Mouse (Mus musculus): ENCODE data around the gene Snrpa1. TPM values are rescaled to one million over a fixed set of nuclear protein-coding genes. Genes with fewer than 3 reads are reported as not detected.

The Snrpa1 gene
- polyA plus RNA-seq, 1 experiment from 2014 or later = 143 TPM

GRCm38 (mm10) chr7:66091553-66091952 is 32.8 kb downstream of the Snrpa1 start:
- Histone ChIP-seq H3K36me3 (ENCODE audit: control insufficient read depth, insufficient read depth, low read length) (peaks cover 13% of the 10 kb centered on the region; the same call in 1 of the 2 replicates), H3K4me2 (ENCODE audit: low read depth, low read length) (no peak overlapping the region), H3K9me3 (replicated peaks; ENCODE audit: control insufficient read depth, low read length) (no peaks in the 10 kb centered on the region), H3K9ac (ENCODE audit: low read length) (no peak overlapping the region), H3K4me1 (ENCODE audit: control insufficient read depth, insufficient read depth, low read length) (no peaks in the 10 kb centered on the region), H3K4me3 (replicated peaks; ENCODE audit: low read length) (no peak overlapping the region), H3K27me3 (ENCODE audit: control insufficient read depth, insufficient read depth, low read length) (no peaks in the 10 kb centered on the region), H3K27ac (ENCODE audit: low read length) (no peak overlapping the region)
- WGBS = 85% methylated on average over 7 of the region's 7 CpGs
- no peak for ATAC-seq (ENCODE audit: insufficient read depth, low FRiP score)

DNA sequence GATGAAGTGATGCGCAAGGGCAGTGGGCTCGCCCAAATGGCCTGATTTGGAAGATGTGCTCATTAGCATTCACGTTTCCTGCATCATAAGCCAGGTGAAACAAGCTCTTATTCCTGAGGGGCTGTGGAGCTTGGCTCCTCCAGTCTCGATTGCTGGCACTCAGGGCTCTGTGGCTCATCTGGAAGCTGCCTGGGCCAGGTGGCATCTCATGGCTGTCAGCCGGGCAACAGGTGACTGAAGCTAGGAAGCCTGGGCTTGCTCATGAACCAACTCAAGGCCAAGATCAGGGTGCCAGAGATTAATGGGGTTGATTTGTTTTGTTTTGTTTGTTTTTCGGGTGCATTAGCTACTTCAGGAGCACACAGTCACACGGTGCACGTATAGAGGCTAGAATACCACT is 33.9 kb downstream of the Snrpa1 start:
- H3K4me1 ChIP-seq (ENCODE audit: control insufficient read depth, insufficient read depth, low read length) = no peaks in the 10 kb centered on the region
- WGBS = 85% methylated on average over 8 of the region's 8 CpGs
- H3K36me3 ChIP-seq (ENCODE audit: control insufficient read depth, insufficient read depth, low read length) = peaks cover 13% of the 10 kb centered on the region; the same call in 1 of the 2 replicates
- H3K9ac ChIP-seq (ENCODE audit: low read length) = no peak overlapping the region
- H3K4me3 ChIP-seq (replicated peaks; ENCODE audit: low read length) = no peak overlapping the region
- H3K9me3 ChIP-seq (replicated peaks; ENCODE audit: control insufficient read depth, low read length) = no peaks in the 10 kb centered on the region
- no peak overlapping the region for H3K4me2 ChIP-seq (ENCODE audit: low read depth, low read length)
- no peak overlapping the region for H3K27ac ChIP-seq (ENCODE audit: low read length)
- no peaks in the 10 kb centered on the region for H3K27me3 ChIP-seq (ENCODE audit: control insufficient read depth, insufficient read depth, low read length)
- ATAC-seq (ENCODE audit: insufficient read depth, low FRiP score) = 0 out of 2 replicates have a peak, but pooled peaks have one; percentile 17

DNA sequence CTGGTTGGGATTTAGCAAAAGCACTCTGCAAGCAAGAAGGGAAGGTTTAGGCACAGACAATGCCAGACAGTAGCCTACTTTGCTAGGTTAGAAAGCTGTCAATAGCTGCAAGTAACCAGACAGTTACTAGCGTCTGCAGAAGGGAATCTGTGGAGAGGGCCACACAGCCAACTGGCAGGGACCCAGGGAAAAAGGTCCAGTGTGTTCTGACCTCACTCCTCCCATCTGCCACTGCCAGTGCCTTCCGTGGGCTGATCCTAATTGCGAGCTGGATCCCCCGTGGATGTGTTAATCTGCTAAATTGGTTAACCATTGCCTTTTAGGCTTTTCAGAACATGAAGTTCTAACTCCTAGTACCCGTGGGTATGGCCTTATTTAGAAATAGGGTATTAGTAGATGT is 35.3 kb downstream of the Snrpa1 start:
- no peak for ATAC-seq (ENCODE audit: insufficient read depth, low FRiP score)
- whole genome bisulfite sequencing = 64% methylated on average over 5 of the region's 5 CpGs

DNA sequence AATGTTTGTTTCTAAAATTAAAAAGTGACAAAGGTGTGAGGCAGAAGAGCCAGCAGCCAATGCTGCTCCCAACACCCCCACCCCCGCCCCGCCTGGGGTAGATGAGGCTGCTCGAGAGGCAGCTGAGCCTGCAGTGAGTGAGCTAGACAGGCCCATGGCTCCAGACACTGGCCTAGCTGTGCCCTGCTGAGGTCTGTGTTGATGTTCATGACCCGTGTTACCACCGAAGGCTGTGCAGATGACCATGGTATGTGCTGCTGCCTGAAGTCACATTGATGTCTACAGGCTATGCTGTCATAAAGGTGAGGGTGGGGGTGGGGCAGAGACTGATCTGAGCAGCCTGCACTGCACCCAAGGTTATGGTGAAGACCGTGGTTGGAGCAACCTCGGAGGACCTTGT is 40.0 kb downstream of the Snrpa1 start:
- H3K9ac ChIP-seq (ENCODE audit: low read length) = no peak overlapping the region
- no peak overlapping the region for H3K4me3 ChIP-seq (replicated peaks; ENCODE audit: low read length)
- H3K27ac ChIP-seq (ENCODE audit: low read length) = no peak overlapping the region
- no peaks in the 10 kb centered on the region for H3K36me3 ChIP-seq (ENCODE audit: control insufficient read depth, insufficient read depth, low read length)
- no peaks in the 10 kb centered on the region for H3K4me1 ChIP-seq (ENCODE audit: control insufficient read depth, insufficient read depth, low read length)
- WGBS = 85% methylated on average over 7 of the region's 7 CpGs
- no peak overlapping the region for H3K4me2 ChIP-seq (ENCODE audit: low read depth, low read length)
- H3K9me3 ChIP-seq (replicated peaks; ENCODE audit: control insufficient read depth, low read length) = no peaks in the 10 kb centered on the region
- H3K27me3 ChIP-seq (ENCODE audit: control insufficient read depth, insufficient read depth, low read length) = no peaks in the 10 kb centered on the region
- ATAC-seq (ENCODE audit: insufficient read depth, low FRiP score) = no peak

More for the DNA sequence above, 35.3 kb downstream of the Snrpa1 start:
- Histone ChIP-seq H3K27me3 (ENCODE audit: control insufficient read depth, insufficient read depth, low read length) (no peaks in the 10 kb centered on the region), H3K27ac (ENCODE audit: low read length) (no peak overlapping the region), H3K9me3 (replicated peaks; ENCODE audit: control insufficient read depth, low read length) (no peaks in the 10 kb centered on the region), H3K4me2 (ENCODE audit: low read depth, low read length) (no peak overlapping the region), H3K4me3 (replicated peaks; ENCODE audit: low read length) (no peak overlapping the region), H3K9ac (ENCODE audit: low read length) (no peak overlapping the region), H3K36me3 (ENCODE audit: control insufficient read depth, insufficient read depth, low read length) (peaks cover 5% of the 10 kb centered on the region; the same call in 1 of the 2 replicates), H3K4me1 (ENCODE audit: control insufficient read depth, insufficient read depth, low read length) (no peaks in the 10 kb centered on the region)

DNA sequence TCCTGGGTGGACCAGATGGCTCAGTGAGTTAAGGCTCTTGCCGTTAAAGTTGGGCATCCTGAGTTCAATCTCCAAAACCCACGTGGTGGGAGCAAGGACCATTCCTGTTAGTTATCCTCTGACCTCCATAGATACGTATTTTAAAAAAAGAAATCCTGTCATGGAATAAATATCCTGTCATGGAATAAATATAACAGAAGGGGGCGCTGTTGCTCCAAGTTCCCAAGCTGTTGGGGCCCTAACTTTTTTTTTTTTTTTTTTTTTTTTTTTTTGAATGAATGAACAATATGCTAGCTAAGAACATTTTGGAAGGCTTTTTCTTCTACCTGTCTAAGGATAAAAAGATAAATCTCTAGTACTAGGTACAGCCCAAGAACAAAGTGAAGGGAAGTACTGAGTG is 43.1 kb downstream of the Snrpa1 start:
- WGBS = 4% methylated on average over 4 of the region's 4 CpGs
- Histone ChIP-seq H3K4me3 (replicated peaks; ENCODE audit: low read length) (no peak overlapping the region), H3K4me2 (ENCODE audit: low read depth, low read length) (no peak overlapping the region), H3K36me3 (ENCODE audit: control insufficient read depth, insufficient read depth, low read length) (no peaks in the 10 kb centered on the region), H3K9me3 (replicated peaks; ENCODE audit: control insufficient read depth, low read length) (no peaks in the 10 kb centered on the region), H3K27ac (ENCODE audit: low read length) (no peak overlapping the region), H3K9ac (ENCODE audit: low read length) (no peak overlapping the region), H3K4me1 (ENCODE audit: control insufficient read depth, insufficient read depth, low read length) (0 out of 2 replicates have a peak, but pooled peaks cover 2% of the 10 kb centered on the region), H3K27me3 (ENCODE audit: control insufficient read depth, insufficient read depth, low read length) (no peaks in the 10 kb centered on the region)
- no peak for ATAC-seq (ENCODE audit: insufficient read depth, low FRiP score)

DNA sequence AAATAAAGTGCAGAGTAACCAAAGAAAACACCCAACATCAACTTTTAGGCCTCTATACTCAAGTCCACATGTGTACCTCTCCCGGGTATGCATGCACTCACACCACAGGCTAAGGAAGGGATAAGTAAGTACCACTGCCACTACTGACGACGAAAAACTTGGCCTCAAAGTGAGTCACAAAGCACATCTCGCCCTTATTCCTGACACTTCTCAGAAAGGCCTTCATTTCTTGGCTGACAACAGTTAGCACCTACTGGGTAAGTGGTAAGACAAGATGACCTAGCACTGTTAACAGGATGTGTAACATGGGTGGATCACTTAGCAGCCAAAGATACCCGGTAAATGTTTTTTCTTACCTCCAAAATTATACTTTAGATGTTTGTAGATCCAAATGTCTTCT is 45.7 kb downstream of the Snrpa1 start:
- Histone ChIP-seq H3K36me3 (ENCODE audit: control insufficient read depth, insufficient read depth, low read length) (no peaks in the 10 kb centered on the region), H3K4me1 (ENCODE audit: control insufficient read depth, insufficient read depth, low read length) (0 out of 2 replicates have a peak, but pooled peaks cover 2% of the 10 kb centered on the region), H3K9me3 (replicated peaks; ENCODE audit: control insufficient read depth, low read length) (no peaks in the 10 kb centered on the region), H3K27ac (ENCODE audit: low read length) (no peak overlapping the region), H3K9ac (ENCODE audit: low read length) (no peak overlapping the region), H3K27me3 (ENCODE audit: control insufficient read depth, insufficient read depth, low read length) (no peaks in the 10 kb centered on the region), H3K4me2 (ENCODE audit: low read depth, low read length) (no peak overlapping the region), H3K4me3 (replicated peaks; ENCODE audit: low read length) (no peak overlapping the region)
- 91% methylated on average over 5 of the region's 5 CpGs for WGBS
- ATAC-seq (ENCODE audit: insufficient read depth, low FRiP score) = no peak

GRCm38 (mm10) chr7:66105771-66106170 is 47.0 kb downstream of the Snrpa1 start:
- no peak overlapping the region for H3K4me2 ChIP-seq (ENCODE audit: low read depth, low read length)
- ATAC-seq (ENCODE audit: insufficient read depth, low FRiP score) = no peak
- H3K4me3 ChIP-seq (replicated peaks; ENCODE audit: low read length) = no peak overlapping the region
- peaks cover 5% of the 10 kb centered on the region; the same call in 1 of the 2 replicates for H3K4me1 ChIP-seq (ENCODE audit: control insufficient read depth, insufficient read depth, low read length)
- H3K36me3 ChIP-seq (ENCODE audit: control insufficient read depth, insufficient read depth, low read length) = no peaks in the 10 kb centered on the region
- no peak overlapping the region for H3K9ac ChIP-seq (ENCODE audit: low read length)
- H3K27me3 ChIP-seq (ENCODE audit: control insufficient read depth, insufficient read depth, low read length) = no peaks in the 10 kb centered on the region
- H3K9me3 ChIP-seq (replicated peaks; ENCODE audit: control insufficient read depth, low read length) = no peaks in the 10 kb centered on the region
- H3K27ac ChIP-seq (ENCODE audit: low read length) = no peak overlapping the region
- WGBS = 40% methylated on average over 4 of the region's 4 CpGs

DNA sequence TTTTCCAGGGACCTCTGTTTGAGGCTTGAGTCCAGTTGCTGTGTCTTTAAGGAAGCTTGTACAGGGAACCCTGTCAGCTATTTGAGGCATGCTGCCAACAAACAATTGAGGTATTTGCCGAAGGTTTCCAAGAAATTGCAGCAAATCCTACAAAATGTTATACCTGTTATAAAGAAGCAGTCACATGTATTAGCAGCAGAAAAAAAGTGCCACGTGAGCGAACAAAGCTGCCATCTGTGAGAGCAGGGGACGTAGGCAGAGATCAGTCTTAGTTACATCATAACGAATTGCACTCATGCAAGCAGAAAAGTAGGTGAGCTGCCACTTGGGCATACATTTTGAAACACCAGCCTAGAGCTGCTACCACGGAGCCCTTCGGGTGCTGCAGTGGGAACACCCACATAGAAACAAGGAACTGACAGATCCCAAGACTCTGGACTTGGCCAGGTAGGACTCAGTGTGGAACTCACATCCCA is 47.8 kb downstream of the Snrpa1 start:
- Histone ChIP-seq H3K4me3 (replicated peaks; ENCODE audit: low read length) (no peak overlapping the region), H3K27me3 (ENCODE audit: control insufficient read depth, insufficient read depth, low read length) (no peaks in the 10 kb centered on the region), H3K9ac (ENCODE audit: low read length) (no peak overlapping the region), H3K27ac (ENCODE audit: low read length) (no peak overlapping the region), H3K4me1 (ENCODE audit: control insufficient read depth, insufficient read depth, low read length) (peaks cover 9% of the 10 kb centered on the region), H3K9me3 (replicated peaks; ENCODE audit: control insufficient read depth, low read length) (no peaks in the 10 kb centered on the region), H3K36me3 (ENCODE audit: control insufficient read depth, insufficient read depth, low read length) (no peaks in the 10 kb centered on the region), H3K4me2 (ENCODE audit: low read depth, low read length) (no peak overlapping the region)
- 52% methylated on average over 7 of the region's 7 CpGs for WGBS
- ATAC-seq (ENCODE audit: insufficient read depth, low FRiP score) = no peak

DNA sequence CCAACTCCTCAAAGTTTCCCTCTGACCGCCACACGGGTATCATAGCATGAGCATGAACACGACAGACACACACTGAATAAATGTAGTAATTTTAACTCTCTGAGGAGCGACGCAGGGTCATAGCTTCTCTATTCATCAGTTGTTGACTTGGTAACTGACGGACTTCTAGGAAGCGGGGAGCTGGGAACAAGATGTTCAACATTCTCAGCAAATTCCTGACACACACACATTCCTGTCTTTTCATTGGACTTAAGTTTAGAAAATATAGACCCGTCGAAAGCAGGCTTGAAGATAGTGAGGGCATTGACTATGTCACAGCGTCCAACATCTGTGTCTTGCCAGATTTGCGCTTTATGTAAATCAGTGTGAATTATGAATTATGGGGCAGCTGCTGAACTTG is 48.4 kb downstream of the Snrpa1 start:
- no peak overlapping the region for H3K9ac ChIP-seq (ENCODE audit: low read length)
- no peak overlapping the region for H3K4me2 ChIP-seq (ENCODE audit: low read depth, low read length)
- H3K4me3 ChIP-seq (replicated peaks; ENCODE audit: low read length) = no peak overlapping the region
- WGBS = 59% methylated on average over 11 of the region's 11 CpGs
- no peaks in the 10 kb centered on the region for H3K36me3 ChIP-seq (ENCODE audit: control insufficient read depth, insufficient read depth, low read length)
- H3K9me3 ChIP-seq (replicated peaks; ENCODE audit: control insufficient read depth, low read length) = no peaks in the 10 kb centered on the region
- no peak overlapping the region for H3K27ac ChIP-seq (ENCODE audit: low read length)
- H3K27me3 ChIP-seq (ENCODE audit: control insufficient read depth, insufficient read depth, low read length) = no peaks in the 10 kb centered on the region
- H3K4me1 ChIP-seq (ENCODE audit: control insufficient read depth, insufficient read depth, low read length) = peaks cover 13% of the 10 kb centered on the region
- ATAC-seq (ENCODE audit: insufficient read depth, low FRiP score) = no peak

Measured in stomach, embryonic 16.5 days (tissue).